8 mouse cellular contexts compared by ENCODE assay signal in the genomic region with DNA sequence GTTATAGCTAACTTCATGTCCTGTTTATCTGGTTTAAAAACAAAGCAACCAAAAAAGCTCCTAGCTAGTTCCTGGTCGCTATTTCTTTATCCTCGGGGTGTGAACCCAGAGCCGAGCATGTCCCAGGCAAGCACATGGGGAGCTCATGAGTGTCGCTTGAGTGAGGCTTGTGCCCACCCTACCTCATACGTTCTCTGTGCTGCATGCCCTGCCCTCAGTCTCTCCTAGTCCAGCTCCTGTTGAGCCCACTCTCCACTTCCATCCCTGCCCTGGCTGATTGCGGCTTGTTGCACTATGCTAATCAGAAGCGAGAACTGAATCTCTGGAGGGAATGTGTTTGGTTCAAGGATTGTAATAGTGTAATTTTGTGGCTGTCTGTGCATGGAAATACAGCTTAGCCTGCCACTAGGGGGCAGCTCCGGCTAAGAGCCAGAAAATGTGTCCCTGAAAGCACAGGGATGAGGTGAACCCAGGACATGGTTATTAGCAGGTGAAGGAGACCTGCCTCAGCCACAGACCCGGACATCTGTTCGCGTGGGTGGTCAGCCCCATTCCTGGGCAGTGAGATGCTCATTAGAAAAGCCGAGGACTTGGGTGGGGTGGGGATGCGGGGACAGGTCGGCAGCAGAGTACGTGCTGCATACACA.
A peak's percentile ranks its signal among the peaks of the same experiment; 100 is the strongest.
DNase-seq lines count a peak whose midpoint lies in the region; ATAC-seq and TF ChIP-seq lines count a peak whose summit lies in the region.

No protein-coding gene starts in this region.

- no peaks in the 10 kb centered on the region for H3K4me1 ChIP-seq in limb, embryonic 13.5 days
- no peaks in the 10 kb centered on the region for H3K4me1 ChIP-seq in neural tube, embryonic 12.5 days
- no peaks in the 10 kb centered on the region for H3K4me1 ChIP-seq in stomach, postnatal 0 days (replicated peaks; ENCODE audit: control insufficient read depth, insufficient read depth)

- no peak overlapping the region for H3K27ac ChIP-seq in gastrocnemius, adult 2 months
- H3K27ac ChIP-seq in limb, embryonic 13.5 days = no peak overlapping the region
- no peak overlapping the region for H3K27ac ChIP-seq in neural tube, embryonic 12.5 days
- no peak overlapping the region for H3K27ac ChIP-seq in stomach, postnatal 0 days (replicated peaks)

- H3K27me3 ChIP-seq in limb, embryonic 13.5 days = no peaks in the 10 kb centered on the region
- no peaks in the 10 kb centered on the region for H3K27me3 ChIP-seq in neural tube, embryonic 12.5 days (replicated peaks)
- no peaks in the 10 kb centered on the region for H3K27me3 ChIP-seq in stomach, postnatal 0 days (ENCODE audit: control insufficient read depth, insufficient read depth, low read length)

- peaks cover 8% of the 10 kb centered on the region; the same call in 1 of the 2 replicates for H3K36me3 ChIP-seq in limb, embryonic 13.5 days
- no peaks in the 10 kb centered on the region; the same call in 1 of the 2 replicates for H3K36me3 ChIP-seq in neural tube, embryonic 12.5 days
- no peaks in the 10 kb centered on the region for H3K36me3 ChIP-seq in stomach, postnatal 0 days (ENCODE audit: control insufficient read depth, insufficient read depth, low read length)

- peak; percentile 78; the same call in 1 of the 2 replicates for ATAC-seq in limb, embryonic 13.5 days (ENCODE audit: low FRiP score, low read depth)
- peak; percentile 50 for ATAC-seq in neural tube, embryonic 12.5 days (ENCODE audit: low FRiP score, low read depth)
- peak; percentile 50 for ATAC-seq in stomach, postnatal 0 days (ENCODE audit: low FRiP score, low TSS enrichment)

- intact Hi-C loops in gastrocnemius, adult 2 months (cut with DNase I) = loop anchor here (2.0 to 10.0 kb wide), 3 partner anchors 66 to 226 kb away; no protein-coding TSS in a partner anchor

- H3K9ac ChIP-seq in limb, embryonic 13.5 days = no peak overlapping the region
- H3K9ac ChIP-seq in neural tube, embryonic 12.5 days = no peak overlapping the region
- no peak overlapping the region for H3K9ac ChIP-seq in stomach, postnatal 0 days (ENCODE audit: low read length)

- TF ChIP-seq EP300 in stomach, postnatal 0 days (optimal IDR thresholded peaks at IDR 0.05) = no peak

- WGBS in limb, embryonic 13.5 days = 52% methylated on average over 15 of the region's 15 CpGs
- 66% methylated on average over 15 of the region's 15 CpGs for WGBS in neural tube, embryonic 12.5 days
- 59% methylated on average over 15 of the region's 15 CpGs for WGBS in stomach, postnatal 0 days

- peak; percentile 85 for TF ChIP-seq CTCF in gastrocnemius, adult 2 months (IDR thresholded peaks at IDR 0.05)
- TF ChIP-seq CTCF in stomach, postnatal 0 days (IDR thresholded peaks at IDR 0.05; ENCODE audit: low read depth) = peak; percentile 95

- H3K9me3 ChIP-seq in limb, embryonic 13.5 days = no peaks in the 10 kb centered on the region
- H3K9me3 ChIP-seq in neural tube, embryonic 12.5 days = no peaks in the 10 kb centered on the region
- H3K9me3 ChIP-seq in stomach, postnatal 0 days (ENCODE audit: control insufficient read depth, low read length) = no peaks in the 10 kb centered on the region

- H3K4me3 ChIP-seq in gastrocnemius, adult 2 months = no peak overlapping the region
- H3K4me3 ChIP-seq in limb, embryonic 13.5 days = no peak overlapping the region
- no peak overlapping the region for H3K4me3 ChIP-seq in neural tube, embryonic 12.5 days
- no peak overlapping the region for H3K4me3 ChIP-seq in stomach, postnatal 0 days (ENCODE audit: low read depth, low read length)

- H3K4me2 ChIP-seq in limb, embryonic 13.5 days (replicated peaks) = no peak overlapping the region
- H3K4me2 ChIP-seq in neural tube, embryonic 12.5 days (replicated peaks) = no peak overlapping the region
- H3K4me2 ChIP-seq in stomach, postnatal 0 days (replicated peaks; ENCODE audit: low read depth) = no peak overlapping the region

- peak; percentile 82 for DNase-seq in 3T3-L1 (ENCODE audit: low read depth, low spot score)
- DNase-seq in T-cell, adult 2 months (ENCODE audit: low spot score) = peak; percentile 44
- DNase-seq in cerebellum, postnatal 25 days = peak; percentile 89 to 92
- DNase-seq in gastrocnemius, adult 2 months = peak; percentile 84
- peak; percentile 76 for DNase-seq in kidney, adult 18-20 months
- peak; percentile 67 for DNase-seq in stomach, postnatal 0 days (ENCODE audit: low spot score)
